Mouse (Mus musculus) G1E (cell line): Measurements from ENCODE around the gene Serbp1.

Experiments
- CTCF ChIP-seq: IDR thresholded peaks from 2 replicates; pipeline ENCODE4 v1.5.1; 2012; ENCODE audit warnings: low read depth, low read length, inconsistent platforms, mixed read lengths
- GATA1 ChIP-seq: IDR thresholded peaks from 2 replicates; pipeline ENCODE4 v1.6.1; 2012; ENCODE audit warnings: borderline replicate concordance, low read length, inconsistent platforms, mixed read lengths
- GATA2 ChIP-seq: IDR thresholded peaks from 2 replicates; pipeline ENCODE4 v1.6.1; 2012; ENCODE audit warnings: low read depth, low read length, inconsistent platforms, borderline replicate concordance

DNA sequence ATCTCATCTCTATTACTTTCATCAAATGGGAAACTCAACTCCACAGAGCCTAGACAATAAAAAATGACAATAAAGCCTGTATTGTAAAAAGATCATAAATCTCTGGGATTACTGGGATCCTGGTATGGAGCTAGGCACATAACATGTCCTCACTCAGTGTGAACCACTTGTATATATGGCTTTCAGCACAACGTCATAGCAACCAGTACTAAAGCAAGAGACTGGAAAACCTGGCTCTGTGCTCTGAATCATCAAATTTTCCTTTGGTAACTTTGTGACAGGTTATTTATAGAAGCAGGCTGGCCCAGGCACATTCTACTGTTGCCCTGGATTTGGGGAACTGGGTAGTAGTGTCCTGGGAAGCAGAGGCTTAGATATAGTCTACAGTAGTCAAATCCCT is 14.5 kb upstream of the Serbp1 start:
- no peak for TF ChIP-seq CTCF
- no peak for TF ChIP-seq GATA2
- TF ChIP-seq GATA1, result no peak
